Mouse (Mus musculus): Measurements from ENCODE around the gene Ttc14. TPM values are rescaled to one million over a fixed set of nuclear protein-coding genes. Genes with fewer than 3 reads are reported as not detected.

Ttc14 gene
- 86.0 and 90.1 TPM in 2 replicates for polyA plus RNA-seq (2014; fragmentation: Nextera tagmentation; extraction: Ambion mirVana)

DNA sequence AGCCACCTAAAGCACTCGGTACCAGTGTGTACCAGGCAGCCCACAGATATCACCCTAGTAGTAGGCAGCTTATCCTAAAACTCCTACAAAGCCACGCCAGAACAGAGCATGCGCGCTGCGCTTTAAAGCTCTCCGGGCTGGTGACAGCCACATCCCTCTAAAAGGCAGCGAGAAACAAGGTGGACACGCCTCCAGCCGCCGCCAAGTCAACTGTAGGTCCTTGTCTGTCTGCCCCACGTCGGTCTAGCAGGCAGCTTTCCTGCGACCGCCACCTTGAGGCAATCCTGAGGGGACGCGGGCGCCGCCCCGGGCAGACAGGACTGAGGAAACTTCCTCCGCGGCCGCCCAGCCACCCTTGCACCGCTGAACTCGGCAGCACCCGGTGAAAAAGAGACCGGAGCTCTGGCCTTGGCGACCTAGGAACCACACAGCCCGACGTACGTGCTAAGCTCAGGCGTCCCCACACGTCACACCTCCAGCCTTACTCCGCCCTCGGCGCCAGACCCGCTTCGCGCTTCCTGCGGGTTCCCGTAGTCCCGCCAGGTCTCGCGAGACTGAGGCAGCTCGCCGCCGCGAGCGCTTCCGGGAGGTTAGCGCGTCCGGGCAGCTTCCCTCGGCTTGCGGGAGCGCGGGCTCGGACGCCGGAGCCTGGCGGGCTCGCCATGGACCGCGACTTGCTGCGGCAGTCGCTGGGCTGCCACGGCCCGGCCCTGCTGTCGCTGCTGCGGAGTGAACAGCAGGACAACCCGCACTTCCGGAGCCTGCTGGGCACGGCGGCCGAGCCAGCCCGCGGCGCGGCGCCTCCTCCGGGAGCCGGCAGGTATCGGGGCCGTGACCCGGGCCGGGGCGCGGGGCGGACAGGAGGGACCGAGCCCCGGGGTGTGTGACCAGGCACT, at the start of gene Ttc14:
TSS of gene Ttc14 (plus strand) at position 216 of the 896 bp plus-strand sequence.
- peak within 1 kb of the TSS; percentile 98 for H3K27ac ChIP-seq (ENCODE audit: low read length)
- WGBS, result 1% methylated on average over 88 of the region's 90 CpGs
- peak; percentile 99 for ATAC-seq (ENCODE audit: insufficient number of reproducible peaks, insufficient read depth, low FRiP score, low read depth)
- H3K27me3 ChIP-seq (ENCODE audit: control insufficient read depth, insufficient read depth, low read length), result no peaks in the 10 kb centered on the region
- H3K9ac ChIP-seq (replicated peaks; ENCODE audit: low read depth, low read length), result peak within 1 kb of the TSS; percentile 97
- H3K36me3 ChIP-seq (ENCODE audit: control insufficient read depth, insufficient read depth, low read length), result peaks cover 8% of the 10 kb centered on the region
- peaks cover 6% of the 10 kb centered on the region; the same call in 1 of the 2 replicates for H3K4me1 ChIP-seq (ENCODE audit: control insufficient read depth, insufficient read depth, low read length)
- H3K9me3 ChIP-seq (ENCODE audit: control insufficient read depth, low read depth, low read length), result no peaks in the 10 kb centered on the region
- H3K4me2 ChIP-seq (replicated peaks; ENCODE audit: low read depth, low read length), result peak within 1 kb of the TSS; percentile 61
- H3K4me3 ChIP-seq (ENCODE audit: low read depth, low read length), result peak within 1 kb of the TSS; percentile 97

- no peaks in the 10 kb centered on the region for H3K9me3 ChIP-seq (ENCODE audit: control insufficient read depth, low read depth, low read length)
- no peak for ATAC-seq (ENCODE audit: insufficient number of reproducible peaks, insufficient read depth, low FRiP score, low read depth)
- no peaks in the 10 kb centered on the region for H3K4me1 ChIP-seq (ENCODE audit: control insufficient read depth, insufficient read depth, low read length)
- H3K4me3 ChIP-seq (ENCODE audit: low read depth, low read length), result no peak overlapping the region
- no peak overlapping the region for H3K27ac ChIP-seq (ENCODE audit: low read length)
- H3K4me2 ChIP-seq (replicated peaks; ENCODE audit: low read depth, low read length), result no peak overlapping the region
- H3K27me3 ChIP-seq (ENCODE audit: control insufficient read depth, insufficient read depth, low read length), result no peaks in the 10 kb centered on the region
- H3K36me3 ChIP-seq (ENCODE audit: control insufficient read depth, insufficient read depth, low read length), result no peaks in the 10 kb centered on the region
- H3K9ac ChIP-seq (replicated peaks; ENCODE audit: low read depth, low read length), result no peak overlapping the region
Observed at GRCm38 (mm10) chr3:33790975-33791374, 8.7 kb upstream of the Ttc14 start.

- H3K9ac ChIP-seq (replicated peaks; ENCODE audit: low read depth, low read length), result peak overlapping the region; percentile 97
- H3K27ac ChIP-seq (ENCODE audit: low read length), result peak overlapping the region; percentile 98
- peak overlapping the region; percentile 30 for H3K4me2 ChIP-seq (replicated peaks; ENCODE audit: low read depth, low read length)
- H3K9me3 ChIP-seq (ENCODE audit: control insufficient read depth, low read depth, low read length), result no peaks in the 10 kb centered on the region
- H3K4me1 ChIP-seq (ENCODE audit: control insufficient read depth, insufficient read depth, low read length), result peaks cover 6% of the 10 kb centered on the region; the same call in 1 of the 2 replicates
- peaks cover 12% of the 10 kb centered on the region for H3K36me3 ChIP-seq (ENCODE audit: control insufficient read depth, insufficient read depth, low read length)
- H3K27me3 ChIP-seq (ENCODE audit: control insufficient read depth, insufficient read depth, low read length), result no peaks in the 10 kb centered on the region
- peak overlapping the region; percentile 97 for H3K4me3 ChIP-seq (ENCODE audit: low read depth, low read length)
- WGBS, result under 1% methylated on average over 16 of the region's 16 CpGs
- ATAC-seq (ENCODE audit: insufficient number of reproducible peaks, insufficient read depth, low FRiP score, low read depth), result peak; percentile 7; the same call in 1 of the 2 replicates
Observed at GRCm38 (mm10) chr3:33800513-33800820, 835 bp downstream of the Ttc14 start.

- no peak overlapping the region for H3K27ac ChIP-seq (ENCODE audit: low read length)
- no peak overlapping the region for H3K4me2 ChIP-seq (replicated peaks; ENCODE audit: low read depth, low read length)
- H3K4me3 ChIP-seq (ENCODE audit: low read depth, low read length), result no peak overlapping the region
- H3K4me1 ChIP-seq (ENCODE audit: control insufficient read depth, insufficient read depth, low read length), result no peaks in the 10 kb centered on the region
- H3K27me3 ChIP-seq (ENCODE audit: control insufficient read depth, insufficient read depth, low read length), result no peaks in the 10 kb centered on the region
- no peak for ATAC-seq (ENCODE audit: insufficient number of reproducible peaks, insufficient read depth, low FRiP score, low read depth)
- H3K9me3 ChIP-seq (ENCODE audit: control insufficient read depth, low read depth, low read length), result no peaks in the 10 kb centered on the region
- peaks cover 39% of the 10 kb centered on the region for H3K36me3 ChIP-seq (ENCODE audit: control insufficient read depth, insufficient read depth, low read length)
- WGBS, result 90% methylated on average over 1 of the region's 1 CpGs
- H3K9ac ChIP-seq (replicated peaks; ENCODE audit: low read depth, low read length), result no peak overlapping the region
Observed at GRCm38 (mm10) chr3:33807151-33807550, 7.5 kb downstream of the Ttc14 start.

- Histone ChIP-seq H3K27ac (ENCODE audit: low read length) (no peak overlapping the region), H3K9me3 (ENCODE audit: control insufficient read depth, low read depth, low read length) (no peaks in the 10 kb centered on the region), H3K27me3 (ENCODE audit: control insufficient read depth, insufficient read depth, low read length) (no peaks in the 10 kb centered on the region), H3K36me3 (ENCODE audit: control insufficient read depth, insufficient read depth, low read length) (no peaks in the 10 kb centered on the region), H3K9ac (replicated peaks; ENCODE audit: low read depth, low read length) (no peak overlapping the region), H3K4me2 (replicated peaks; ENCODE audit: low read depth, low read length) (no peak overlapping the region), H3K4me1 (ENCODE audit: control insufficient read depth, insufficient read depth, low read length) (no peaks in the 10 kb centered on the region), H3K4me3 (ENCODE audit: low read depth, low read length) (no peak overlapping the region)
- WGBS, result 42% methylated on average over 9 of the region's 9 CpGs
- no peak for ATAC-seq (ENCODE audit: insufficient number of reproducible peaks, insufficient read depth, low FRiP score, low read depth)
Observed at GRCm38 (mm10) chr3:33824135-33824946, 24.7 kb downstream of the Ttc14 start.

GRCm38 (mm10) chr3:33832351-33832750, 32.7 kb downstream of the Ttc14 start:
- Histone ChIP-seq H3K4me3 (ENCODE audit: low read depth, low read length) (no peak overlapping the region), H3K27me3 (ENCODE audit: control insufficient read depth, insufficient read depth, low read length) (no peaks in the 10 kb centered on the region), H3K27ac (ENCODE audit: low read length) (no peak overlapping the region), H3K9me3 (ENCODE audit: control insufficient read depth, low read depth, low read length) (no peaks in the 10 kb centered on the region), H3K4me1 (ENCODE audit: control insufficient read depth, insufficient read depth, low read length) (no peaks in the 10 kb centered on the region), H3K4me2 (replicated peaks; ENCODE audit: low read depth, low read length) (no peak overlapping the region), H3K36me3 (ENCODE audit: control insufficient read depth, insufficient read depth, low read length) (no peaks in the 10 kb centered on the region), H3K9ac (replicated peaks; ENCODE audit: low read depth, low read length) (no peak overlapping the region)
- no peak for ATAC-seq (ENCODE audit: insufficient number of reproducible peaks, insufficient read depth, low FRiP score, low read depth)
- WGBS, result 82% methylated on average over 10 of the region's 10 CpGs

- H3K4me3 ChIP-seq (ENCODE audit: low read depth, low read length), result no peak overlapping the region
- 81% methylated on average over 13 of the region's 13 CpGs for whole genome bisulfite sequencing
- no peaks in the 10 kb centered on the region for H3K27me3 ChIP-seq (ENCODE audit: control insufficient read depth, insufficient read depth, low read length)
- H3K27ac ChIP-seq (ENCODE audit: low read length), result no peak overlapping the region
- no peak overlapping the region for H3K4me2 ChIP-seq (replicated peaks; ENCODE audit: low read depth, low read length)
- H3K4me1 ChIP-seq (ENCODE audit: control insufficient read depth, insufficient read depth, low read length), result no peaks in the 10 kb centered on the region
- no peak overlapping the region for H3K9ac ChIP-seq (replicated peaks; ENCODE audit: low read depth, low read length)
- H3K9me3 ChIP-seq (ENCODE audit: control insufficient read depth, low read depth, low read length), result no peaks in the 10 kb centered on the region
- ATAC-seq (ENCODE audit: insufficient number of reproducible peaks, insufficient read depth, low FRiP score, low read depth), result no peak
- no peaks in the 10 kb centered on the region for H3K36me3 ChIP-seq (ENCODE audit: control insufficient read depth, insufficient read depth, low read length)
Observed at GRCm38 (mm10) chr3:33836576-33836975, 36.9 kb downstream of the Ttc14 start.

DNA sequence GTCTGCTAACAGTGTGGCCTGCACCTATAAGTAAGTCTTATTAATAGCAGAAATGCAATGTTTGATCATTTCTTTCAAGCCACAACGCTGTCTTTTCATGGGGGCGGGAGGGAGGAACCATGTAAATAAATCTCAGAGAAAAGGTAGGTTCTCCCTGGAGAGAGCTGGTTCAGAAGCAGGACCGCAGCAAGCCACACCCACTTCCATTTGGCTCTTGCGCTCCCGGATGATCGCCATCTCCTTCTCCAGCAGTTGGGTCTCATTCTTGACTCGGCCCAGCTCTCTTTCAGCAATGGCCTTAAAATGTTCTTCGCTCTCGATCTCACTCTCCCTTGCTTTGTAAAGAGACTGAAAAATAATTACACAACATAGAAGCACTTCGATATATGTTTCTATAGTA, 39.2 kb downstream of the Ttc14 start:
- H3K4me1 ChIP-seq (ENCODE audit: control insufficient read depth, insufficient read depth, low read length), result peaks cover 5% of the 10 kb centered on the region; the same call in 1 of the 2 replicates
- H3K27ac ChIP-seq (ENCODE audit: low read length), result no peak overlapping the region
- no peaks in the 10 kb centered on the region for H3K27me3 ChIP-seq (ENCODE audit: control insufficient read depth, insufficient read depth, low read length)
- no peak overlapping the region for H3K9ac ChIP-seq (replicated peaks; ENCODE audit: low read depth, low read length)
- no peaks in the 10 kb centered on the region for H3K36me3 ChIP-seq (ENCODE audit: control insufficient read depth, insufficient read depth, low read length)
- no peaks in the 10 kb centered on the region for H3K9me3 ChIP-seq (ENCODE audit: control insufficient read depth, low read depth, low read length)
- peak overlapping the region; percentile 27 for H3K4me2 ChIP-seq (replicated peaks; ENCODE audit: low read depth, low read length)
- WGBS, result 44% methylated on average over 10 of the region's 10 CpGs
- ATAC-seq (ENCODE audit: insufficient number of reproducible peaks, insufficient read depth, low FRiP score, low read depth), result no peak
- peak overlapping the region; percentile 1; the same call in 1 of the 2 replicates for H3K4me3 ChIP-seq (ENCODE audit: low read depth, low read length)

Measured in stomach, embryonic 14.5 days (tissue).